Mouse (Mus musculus): ENCODE results near the gene Caskin1. TPM values are rescaled to one million over a fixed set of nuclear protein-coding genes. Genes with fewer than 3 reads are reported as not detected.
A peak's percentile ranks its signal among the peaks of the same experiment; 100 is the strongest.

Gene Caskin1
- total RNA-seq, 2 experiments from 2014 or later = not detected

DNA sequence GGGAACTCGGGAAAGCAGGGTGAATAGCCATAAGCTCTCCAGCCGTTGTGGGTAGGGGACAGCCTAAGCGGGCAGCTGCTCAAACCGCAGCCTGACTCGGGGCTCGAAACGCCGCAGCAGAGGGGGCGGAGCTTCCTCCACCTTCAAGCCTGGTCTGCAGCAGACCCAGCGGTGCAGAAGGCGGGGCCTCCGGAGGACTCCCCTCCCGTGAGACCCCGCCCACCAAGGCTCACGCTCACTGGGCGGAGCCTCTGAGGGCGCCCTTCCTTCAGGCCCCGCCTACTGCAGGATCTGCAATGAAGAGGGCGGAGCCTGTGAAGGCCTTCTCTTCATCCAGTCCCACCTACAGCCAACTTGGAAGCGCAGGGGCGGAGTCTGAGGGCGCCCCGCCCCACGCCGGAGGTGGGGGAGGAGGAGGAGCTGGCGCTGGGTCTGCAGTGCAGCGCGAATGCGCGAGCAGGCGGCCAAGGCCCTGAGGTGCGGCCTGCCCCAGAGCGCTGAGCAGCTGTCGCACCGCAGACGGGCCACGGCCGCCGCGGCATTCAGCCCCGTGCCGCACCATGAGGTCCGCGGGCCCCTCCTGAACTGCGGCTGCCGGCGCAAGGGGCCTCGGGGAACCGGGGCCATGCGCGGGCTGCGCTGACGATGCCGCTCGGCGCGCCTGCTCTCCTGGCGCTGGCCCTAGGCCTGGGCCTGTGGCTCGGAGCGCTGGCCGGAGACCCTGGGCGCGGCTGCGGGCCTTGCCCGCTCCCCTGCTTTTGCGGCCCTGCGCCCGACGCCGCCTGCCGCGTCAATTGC, 61.4 kb downstream of the Caskin1 start, which contains the start of gene Pkd1:
Pkd1 (plus strand) TSS at position 217 of the 798 bp plus-strand sequence.
- peak; percentile 89 for ATAC-seq (replicated peaks; ENCODE audit: low FRiP score, low TSS enrichment, poor library complexity, severe bottlenecking)

DNA sequence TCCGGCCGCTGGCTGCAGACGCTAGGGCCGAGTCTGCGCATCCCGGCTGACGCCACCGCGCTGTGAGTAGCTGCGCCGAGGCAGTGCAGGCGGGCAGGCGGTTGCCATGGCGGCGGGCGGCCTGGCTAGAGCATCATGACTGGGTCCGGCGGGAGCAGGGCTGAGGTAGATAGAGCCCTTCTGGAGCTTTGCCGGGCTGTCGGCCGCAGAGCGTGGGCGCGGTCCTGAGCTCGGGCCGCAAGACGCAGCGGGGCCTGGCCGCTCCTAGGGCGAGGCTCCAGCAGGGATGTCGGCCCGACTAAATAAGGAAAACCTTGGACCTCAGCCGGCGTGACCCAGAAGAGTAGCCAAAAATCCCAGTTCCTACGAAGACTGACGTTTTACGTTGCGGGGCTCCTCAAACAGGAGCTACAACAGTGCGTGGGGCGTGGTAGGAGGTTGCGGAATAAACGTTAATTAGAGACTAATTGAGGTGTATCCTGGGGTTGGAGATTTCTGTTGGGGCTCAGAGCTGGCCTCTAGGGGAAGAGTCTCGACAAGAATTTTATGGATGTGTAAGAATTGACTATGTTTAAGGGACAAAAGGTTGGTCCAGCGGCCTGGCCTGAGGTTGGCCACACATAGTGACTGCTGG, 62.1 kb downstream of the Caskin1 start:
- peak; percentile 44 for ATAC-seq (replicated peaks; ENCODE audit: low FRiP score, low TSS enrichment, poor library complexity, severe bottlenecking)

DNA sequence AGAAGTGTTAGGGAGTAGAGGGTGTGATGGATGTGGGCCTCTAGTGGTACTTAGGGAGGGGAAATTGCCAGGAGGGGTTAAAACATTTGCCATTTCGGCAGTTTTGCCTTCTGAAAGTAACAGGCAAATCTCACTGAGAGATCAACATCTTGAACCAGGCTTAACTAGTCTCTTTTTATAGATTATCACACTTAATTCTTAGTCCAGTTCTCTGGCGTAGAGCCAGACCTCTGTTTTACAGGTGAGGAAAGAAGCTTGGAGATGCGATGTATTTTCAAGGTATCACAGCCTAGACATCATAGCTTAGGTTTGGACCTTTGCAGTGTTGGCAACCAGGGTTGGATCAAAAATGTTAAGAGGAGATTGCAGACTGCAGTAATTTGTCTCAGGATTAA, 62.6 kb downstream of the Caskin1 start:
- ATAC-seq (replicated peaks; ENCODE audit: low FRiP score, low TSS enrichment, poor library complexity, severe bottlenecking) = no peak

DNA sequence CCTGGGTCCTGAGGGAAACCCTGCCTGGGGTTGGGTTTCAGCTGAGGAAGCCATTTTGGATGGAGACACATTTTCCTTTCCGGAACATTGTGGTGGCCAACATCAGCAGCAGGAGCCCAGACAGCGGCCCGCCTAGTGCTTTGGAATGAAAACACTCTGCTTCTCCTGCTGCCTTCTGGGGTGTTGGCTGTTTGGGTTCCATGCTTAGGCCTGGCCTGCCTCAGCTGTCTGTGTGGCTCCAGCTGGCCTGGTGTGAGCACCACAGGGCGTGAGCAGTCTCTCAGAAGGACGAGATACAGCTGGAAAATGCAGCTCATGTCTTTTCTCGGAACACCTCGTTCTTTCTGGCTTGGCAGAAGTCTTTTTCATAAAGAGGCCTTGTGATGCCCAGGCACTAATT, 68.7 kb downstream of the Caskin1 start:
- ATAC-seq (replicated peaks; ENCODE audit: low FRiP score, low TSS enrichment, poor library complexity, severe bottlenecking) = no peak

Other genes with a start within 250 kb of the Caskin1 start
- 34.7 and 40.9 TPM in 2 replicates for gene Ccnf, start 237.1 kb upstream of the Caskin1 start, total RNA-seq (2014; fragmentation: Nextera tagmentation)
- 17.5 and 24.4 TPM in 2 replicates for gene Ccnf, start 237.1 kb upstream of the Caskin1 start, total RNA-seq (2017)
- not detected in 2 replicates for gene Abca17, start 137.5 kb upstream of the Caskin1 start, total RNA-seq (2014; fragmentation: Nextera tagmentation)
- gene Abca17, start 137.5 kb upstream of the Caskin1 start, total RNA-seq (2017) = not detected in 2 replicates
- gene Abca3, start 136.7 kb upstream of the Caskin1 start, total RNA-seq (2014; fragmentation: Nextera tagmentation) = 103 and 105 TPM in 2 replicates
- 30.3 and 39.6 TPM in 2 replicates for gene Abca3, start 136.7 kb upstream of the Caskin1 start, total RNA-seq (2017)
- 325 and 334 TPM in 2 replicates for gene Rnps1, start 74.0 kb upstream of the Caskin1 start, total RNA-seq (2014; fragmentation: Nextera tagmentation)
- 263 and 290 TPM in 2 replicates for gene Rnps1, start 74.0 kb upstream of the Caskin1 start, total RNA-seq (2017)
- gene Eci1, start 62.0 kb upstream of the Caskin1 start, total RNA-seq (2014; fragmentation: Nextera tagmentation) = 79.7 and 88.7 TPM in 2 replicates
- 33.3 and 37.6 TPM in 2 replicates for gene Eci1, start 62.0 kb upstream of the Caskin1 start, total RNA-seq (2017)
- 1.2 and 5.0 TPM in 2 replicates for gene Dnase1l2, start 45.5 kb upstream of the Caskin1 start, total RNA-seq (2014; fragmentation: Nextera tagmentation)
- gene Dnase1l2, start 45.5 kb upstream of the Caskin1 start, total RNA-seq (2017) = 0.34 and 2.9 TPM in 2 replicates
- gene E4f1, start 18.3 kb upstream of the Caskin1 start, total RNA-seq (2014; fragmentation: Nextera tagmentation) = 47.7 and 60.9 TPM in 2 replicates
- 10.5 and 20.8 TPM in 2 replicates for gene E4f1, start 18.3 kb upstream of the Caskin1 start, total RNA-seq (2017)
- 32.8 and 43.6 TPM in 2 replicates for gene Pgp, start 18.2 kb upstream of the Caskin1 start, total RNA-seq (2014; fragmentation: Nextera tagmentation)
- 21.9 and 23.4 TPM in 2 replicates for gene Pgp, start 18.2 kb upstream of the Caskin1 start, total RNA-seq (2017)
- not detected in 2 replicates for gene Bricd5, start 14.7 kb upstream of the Caskin1 start, total RNA-seq (2014; fragmentation: Nextera tagmentation)
- 0.80 TPM in 1 of 2 replicates, not detected in the other for gene Bricd5, start 14.7 kb upstream of the Caskin1 start, total RNA-seq (2017)
- gene Mlst8, start 9.5 kb upstream of the Caskin1 start, total RNA-seq (2014; fragmentation: Nextera tagmentation) = 35.8 and 38.7 TPM in 2 replicates
- 17.2 and 36.1 TPM in 2 replicates for gene Mlst8, start 9.5 kb upstream of the Caskin1 start, total RNA-seq (2017)
- gene Traf7, start 39.3 kb downstream of the Caskin1 start, total RNA-seq (2014; fragmentation: Nextera tagmentation) = 111 and 143 TPM in 2 replicates
- 66.3 and 84.8 TPM in 2 replicates for gene Traf7, start 39.3 kb downstream of the Caskin1 start, total RNA-seq (2017)
- not detected in 2 replicates for gene Rab26, start 45.6 kb downstream of the Caskin1 start, total RNA-seq (2014; fragmentation: Nextera tagmentation)
- 1.3 TPM in 1 of 2 replicates, not detected in the other for gene Rab26, start 45.6 kb downstream of the Caskin1 start, total RNA-seq (2017)
- 17.2 and 20.5 TPM in 2 replicates for gene Pkd1, start 61.2 kb downstream of the Caskin1 start, total RNA-seq (2014; fragmentation: Nextera tagmentation)
- 4.6 and 5.4 TPM in 2 replicates for gene Pkd1, start 61.2 kb downstream of the Caskin1 start, total RNA-seq (2017)
- gene Tsc2, start 144.0 kb downstream of the Caskin1 start, total RNA-seq (2014; fragmentation: Nextera tagmentation) = 70.8 and 101 TPM in 2 replicates
- 39.0 and 44.3 TPM in 2 replicates for gene Tsc2, start 144.0 kb downstream of the Caskin1 start, total RNA-seq (2017)
- gene Nthl1, start 144.1 kb downstream of the Caskin1 start, total RNA-seq (2014; fragmentation: Nextera tagmentation) = 7.8 and 14.1 TPM in 2 replicates
- gene Nthl1, start 144.1 kb downstream of the Caskin1 start, total RNA-seq (2017) = 4.6 and 12.9 TPM in 2 replicates
- gene Slc9a3r2, start 161.7 kb downstream of the Caskin1 start, total RNA-seq (2014; fragmentation: Nextera tagmentation) = 1.0 TPM in 1 of 2 replicates, not detected in the other
- 0.38 and 1.6 TPM in 2 replicates for gene Slc9a3r2, start 161.7 kb downstream of the Caskin1 start, total RNA-seq (2017)
- gene Npw, start 169.9 kb downstream of the Caskin1 start, total RNA-seq (2014; fragmentation: Nextera tagmentation) = 2.0 TPM in 1 of 2 replicates, not detected in the other
- gene Npw, start 169.9 kb downstream of the Caskin1 start, total RNA-seq (2017) = not detected in 2 replicates
- gene Zfp598, start 181.1 kb downstream of the Caskin1 start, total RNA-seq (2014; fragmentation: Nextera tagmentation) = 44.9 and 65.2 TPM in 2 replicates
- 24.7 and 32.1 TPM in 2 replicates for gene Zfp598, start 181.1 kb downstream of the Caskin1 start, total RNA-seq (2017)
- gene Syngr3, start 201.4 kb downstream of the Caskin1 start, total RNA-seq (2014; fragmentation: Nextera tagmentation) = not detected in 2 replicates
- not detected in 2 replicates for gene Syngr3, start 201.4 kb downstream of the Caskin1 start, total RNA-seq (2017)
- gene Gfer, start 207.6 kb downstream of the Caskin1 start, total RNA-seq (2014; fragmentation: Nextera tagmentation) = 39.2 and 44.6 TPM in 2 replicates
- gene Gfer, start 207.6 kb downstream of the Caskin1 start, total RNA-seq (2017) = 67.2 and 87.0 TPM in 2 replicates
- 3.5 TPM in 1 of 2 replicates, not detected in the other for gene Noxo1, start 207.6 kb downstream of the Caskin1 start, total RNA-seq (2014; fragmentation: Nextera tagmentation)
- 0.53 and 2.0 TPM in 2 replicates for gene Noxo1, start 207.6 kb downstream of the Caskin1 start, total RNA-seq (2017)
- 58.4 and 91.1 TPM in 2 replicates for gene Tbl3, start 219.1 kb downstream of the Caskin1 start, total RNA-seq (2014; fragmentation: Nextera tagmentation)
- 48.9 and 54.8 TPM in 2 replicates for gene Tbl3, start 219.1 kb downstream of the Caskin1 start, total RNA-seq (2017)
- gene Rnf151, start 229.5 kb downstream of the Caskin1 start, total RNA-seq (2014; fragmentation: Nextera tagmentation) = 0.72 TPM in 1 of 2 replicates, not detected in the other
- gene Rnf151, start 229.5 kb downstream of the Caskin1 start, total RNA-seq (2017) = 0.27 TPM in 1 of 2 replicates, not detected in the other
- gene Rps2, start 229.5 kb downstream of the Caskin1 start, total RNA-seq (2014; fragmentation: Nextera tagmentation) = 6,242 and 6,563 TPM in 2 replicates
- gene Rps2, start 229.5 kb downstream of the Caskin1 start, total RNA-seq (2017) = 1,324 and 2,144 TPM in 2 replicates
- gene Ndufb10, start 235.9 kb downstream of the Caskin1 start, total RNA-seq (2014; fragmentation: Nextera tagmentation) = 367 and 415 TPM in 2 replicates
- 283 and 299 TPM in 2 replicates for gene Ndufb10, start 235.9 kb downstream of the Caskin1 start, total RNA-seq (2017)
- 0.76 TPM in 1 of 2 replicates, not detected in the other for gene Rpl3l, start 239.2 kb downstream of the Caskin1 start, total RNA-seq (2014; fragmentation: Nextera tagmentation)
- gene Rpl3l, start 239.2 kb downstream of the Caskin1 start, total RNA-seq (2017) = 2.0 TPM in 1 of 2 replicates, not detected in the other
- 42.8 and 43.9 TPM in 2 replicates for gene Msrb1, start 248.0 kb downstream of the Caskin1 start, total RNA-seq (2014; fragmentation: Nextera tagmentation)
- gene Msrb1, start 248.0 kb downstream of the Caskin1 start, total RNA-seq (2017) = 34.6 and 54.0 TPM in 2 replicates